Mouse (Mus musculus) cerebellum, adult 2 months (tissue): ENCODE results near the gene Ptbp1. TPM values are rescaled to one million over a fixed set of nuclear protein-coding genes. Genes with fewer than 3 reads are reported as not detected.
A peak's percentile ranks its signal among the peaks of the same experiment; 100 is the strongest.

ENCODE experiments used
- DNase-seq, 2 experiments: peaks; one replicate each; pipeline ENCODE4 v3.0.0; 2021
- H3K27ac ChIP-seq: fragments of 200-500 bp; 2 replicates; pipeline ENCODE4 v1.5.1; 2012; ENCODE audit warnings: low read length, control low read depth, inconsistent platforms; ENCODE audit not compliant: insufficient read depth
- H3K27me3 ChIP-seq: fragments of 200-500 bp; 2 replicates; pipeline ENCODE4 v1.6.1; 2012; ENCODE audit warnings: inconsistent platforms, mild to moderate bottlenecking, low read length, moderate library complexity; ENCODE audit not compliant: control insufficient read depth, insufficient read depth
- H3K4me1 ChIP-seq: fragments of 200-500 bp; 2 replicates; pipeline ENCODE4 v1.6.1; 2011; ENCODE audit warnings: low read length; ENCODE audit not compliant: control insufficient read depth, insufficient read depth
- H3K4me3 ChIP-seq: fragments of 200-500 bp; replicated peaks from 2 replicates; pipeline ENCODE3; 2011; ENCODE audit warnings: mild to moderate bottlenecking, low read depth, low read length, control low read depth; ENCODE audit not compliant: insufficient read depth
- CTCF ChIP-seq: fragments of 200-500 bp; IDR thresholded peaks from 2 replicates; pipeline ENCODE4 v1.5.1; 2011; ENCODE audit warnings: low read depth, mild to moderate bottlenecking, control low read depth, low read length, moderate library complexity, borderline replicate concordance; ENCODE audit not compliant: insufficient read depth
- POLR2A ChIP-seq: fragments of 200-500 bp; IDR thresholded peaks from 2 replicates; pipeline ENCODE4 v1.6.1; 2011; ENCODE audit warnings: low read length, control low read depth, borderline replicate concordance; ENCODE audit not compliant: insufficient read depth
- WGBS: fragments of 180-500 bp; shearing (Covaris S2); methylation state at CpG from one replicate; pipeline ENCODE4 v1.1.7; 2018; 5-methylcytosine and 5-hydroxymethylcytosine counted together
- polyA plus RNA-seq: library from polyadenylated mRNA; depleted of rRNA; stranded (reverse); fragments of >200 nt; gene quantifications from 2 replicates; pipeline ENCODE4 v1.2.3, GENCODE M21; 2012; rRNA removed

Ptbp1 gene
- polyA plus RNA-seq, 1 experiment: 64.2 TPM

- WGBS: 1% methylated on average over 52 of the region's 52 CpGs
- H3K27ac ChIP-seq: peak within 1 kb of the TSS; percentile 93
Measured at GRCm38 (mm10) chr10:79908167-79909091, 54.2 kb downstream of the Ptbp1 start, which contains the start of gene Med16. Gene Med16 (minus strand): TSS chr10:79908923.

DNA sequence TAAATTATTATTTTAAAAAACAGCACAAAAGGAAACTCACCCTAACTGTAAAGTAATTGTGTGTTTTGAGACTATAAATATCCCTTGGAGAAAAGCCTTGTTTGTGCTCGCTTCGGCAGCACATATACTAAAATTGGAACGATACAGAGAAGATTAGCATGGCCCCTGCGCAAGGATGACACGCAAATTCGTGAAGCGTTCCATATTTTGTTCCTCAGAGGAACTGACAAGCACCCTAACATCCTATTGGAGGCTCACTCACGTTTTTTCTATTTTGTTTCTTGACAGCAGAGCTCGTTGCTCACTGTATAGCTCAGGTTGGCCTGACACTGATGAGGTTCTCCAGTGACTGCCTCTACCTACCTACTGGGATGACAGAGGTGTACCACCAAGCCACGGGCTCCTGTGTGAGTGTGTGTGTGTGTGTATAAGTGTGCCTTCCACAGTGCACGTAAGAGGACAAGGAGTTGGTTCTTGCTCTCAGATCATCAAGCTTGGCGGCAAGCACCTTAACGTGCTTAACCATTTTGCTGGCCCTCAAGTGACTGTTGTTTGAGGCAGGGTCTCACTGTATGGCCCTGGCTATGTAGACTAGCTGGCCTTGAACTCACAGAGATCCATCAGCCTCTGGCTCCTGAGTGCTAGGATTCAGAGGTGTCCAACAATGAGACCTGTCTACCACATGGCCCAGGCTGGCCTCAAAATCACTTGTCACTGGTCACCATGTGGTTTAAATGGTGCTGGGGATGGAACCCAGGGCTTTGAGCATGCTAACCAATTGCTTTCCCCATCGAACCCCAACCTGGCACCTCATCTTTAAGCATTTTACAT is 55.1 kb downstream of the Ptbp1 start:
- H3K4me3 ChIP-seq: peak overlapping the region; percentile 78
- H3K4me1 ChIP-seq: peaks cover 14% of the 10 kb centered on the region
- TF ChIP-seq POLR2A (0 out of 2 replicates have a peak, but pooled peaks have one; percentile 16), CTCF (no peak)
- H3K27ac ChIP-seq: peak overlapping the region; percentile 82
- DNase-seq: peak; percentile 62 to 73
- no peaks in the 10 kb centered on the region for H3K27me3 ChIP-seq
- 18% methylated on average over 14 of the region's 14 CpGs for WGBS

More at GRCm38 (mm10) chr10:79908167-79909091, 54.2 kb downstream of the Ptbp1 start, which contains the start of gene Med16:
- Histone ChIP-seq H3K27me3 (no peaks in the 10 kb centered on the region), H3K4me1 (peaks cover 8% of the 10 kb centered on the region), H3K4me3 (peak within 1 kb of the TSS; percentile 78)
- peak; percentile 94 to 98 for DNase-seq
- peak; percentile 47; the same call in 1 of the 2 replicates for TF ChIP-seq POLR2A
- no peak for TF ChIP-seq CTCF

- no peak for TF ChIP-seq CTCF
- no peak for TF ChIP-seq POLR2A
- 99% methylated on average over 4 of the region's 4 CpGs for WGBS
- H3K27me3 ChIP-seq: no peaks in the 10 kb centered on the region
- H3K4me1 ChIP-seq: peaks cover 21% of the 10 kb centered on the region
- H3K4me3 ChIP-seq: no peak within 1 kb of the TSS
- H3K27ac ChIP-seq: no peak within 1 kb of the TSS; the same call in 1 of the 2 replicates
- no peak for DNase-seq
Measured at GRCm38 (mm10) chr10:79910556-79910955, 56.3 kb downstream of the Ptbp1 start, which contains the start of gene Gm26602. Gene Gm26602 (plus strand): TSS chr10:79910856.

GRCm38 (mm10) chr10:79912412-79912811 is 58.2 kb downstream of the Ptbp1 start:
- no peak for DNase-seq

More at GRCm38 (mm10) chr10:79912412-79912811, 58.2 kb downstream of the Ptbp1 start:
- WGBS: 83% methylated on average over 20 of the region's 20 CpGs
- H3K4me1 ChIP-seq: peaks cover 22% of the 10 kb centered on the region
- H3K4me3 ChIP-seq: no peak overlapping the region
- TF ChIP-seq POLR2A: no peak
- TF ChIP-seq CTCF: no peak
- H3K27me3 ChIP-seq: no peaks in the 10 kb centered on the region
- H3K27ac ChIP-seq: no peak overlapping the region

Other genes with a start within 250 kb of the Ptbp1 start
- 3.1 and 3.2 TPM in 2 replicates for gene C2cd4c, start 240.4 kb upstream of the Ptbp1 start, polyA plus RNA-seq
- 30.2 and 31.2 TPM in 2 replicates for gene Shc2, start 216.5 kb upstream of the Ptbp1 start, polyA plus RNA-seq
- gene Odf3l2, start 208.7 kb upstream of the Ptbp1 start, polyA plus RNA-seq: not detected in 2 replicates
- not detected in 2 replicates for gene Madcam1, start 189.9 kb upstream of the Ptbp1 start, polyA plus RNA-seq
- gene Tpgs1, start 185.1 kb upstream of the Ptbp1 start, polyA plus RNA-seq: 93.3 and 95.4 TPM in 2 replicates
- 93.9 and 106 TPM in 2 replicates for gene Cdc34, start 172.2 kb upstream of the Ptbp1 start, polyA plus RNA-seq
- 2.3 and 2.8 TPM in 2 replicates for gene Gzmm, start 165.4 kb upstream of the Ptbp1 start, polyA plus RNA-seq
- 1,261 and 1,264 TPM in 2 replicates for gene Bsg, start 149.9 kb upstream of the Ptbp1 start, polyA plus RNA-seq
- gene Hcn2, start 137.8 kb upstream of the Ptbp1 start, polyA plus RNA-seq: 227 and 270 TPM in 2 replicates
- 74.7 and 80.4 TPM in 2 replicates for gene Polrmt, start 107.8 kb upstream of the Ptbp1 start, polyA plus RNA-seq
- 10.6 and 11.1 TPM in 2 replicates for gene Fgf22, start 99.4 kb upstream of the Ptbp1 start, polyA plus RNA-seq
- gene Rnf126, start 87.5 kb upstream of the Ptbp1 start, polyA plus RNA-seq: 126 and 127 TPM in 2 replicates
- gene Fstl3, start 77.2 kb upstream of the Ptbp1 start, polyA plus RNA-seq: 2.2 and 2.5 TPM in 2 replicates
- gene Prss57, start 63.5 kb upstream of the Ptbp1 start, polyA plus RNA-seq: 0.16 and 0.19 TPM in 2 replicates
- gene Palm, start 60.9 kb upstream of the Ptbp1 start, polyA plus RNA-seq: 140 and 143 TPM in 2 replicates
- gene Misp, start 33.4 kb upstream of the Ptbp1 start, polyA plus RNA-seq: 0.29 and 0.41 TPM in 2 replicates
- 2.4 and 2.5 TPM in 2 replicates for gene Prtn3, start 20.0 kb downstream of the Ptbp1 start, polyA plus RNA-seq
- gene Plppr3, start 20.2 kb downstream of the Ptbp1 start, polyA plus RNA-seq: 46.0 and 49.3 TPM in 2 replicates
- 0.15 TPM in 1 of 2 replicates, not detected in the other for gene Elane, start 31.8 kb downstream of the Ptbp1 start, polyA plus RNA-seq
- gene Cfd, start 36.4 kb downstream of the Ptbp1 start, polyA plus RNA-seq: 0.29 and 0.41 TPM in 2 replicates
- gene Med16, start 54.5 kb downstream of the Ptbp1 start, polyA plus RNA-seq: 46.5 and 47.4 TPM in 2 replicates
- not detected in 2 replicates for gene Gm26602, start 56.4 kb downstream of the Ptbp1 start, polyA plus RNA-seq
- 12.1 and 12.8 TPM in 2 replicates for gene Kiss1r, start 62.5 kb downstream of the Ptbp1 start, polyA plus RNA-seq
- 156 and 162 TPM in 2 replicates for gene R3hdm4, start 66.8 kb downstream of the Ptbp1 start, polyA plus RNA-seq
- gene Arid3a, start 72.6 kb downstream of the Ptbp1 start, polyA plus RNA-seq: 4.7 TPM in 2 replicates
- 56.2 and 57.4 TPM in 2 replicates for gene Wdr18, start 105.7 kb downstream of the Ptbp1 start, polyA plus RNA-seq
- 5.5 and 5.9 TPM in 2 replicates for gene Grin3b, start 116.3 kb downstream of the Ptbp1 start, polyA plus RNA-seq
- 191 and 204 TPM in 2 replicates for gene Tmem259, start 129.9 kb downstream of the Ptbp1 start, polyA plus RNA-seq
- 8.2 and 9.3 TPM in 2 replicates for gene Cnn2, start 134.2 kb downstream of the Ptbp1 start, polyA plus RNA-seq
- 31.1 and 32.4 TPM in 2 replicates for gene Abca7, start 142.1 kb downstream of the Ptbp1 start, polyA plus RNA-seq
- gene Arhgap45, start 162.2 kb downstream of the Ptbp1 start, polyA plus RNA-seq: 2.2 and 2.7 TPM in 2 replicates
- 224 and 231 TPM in 2 replicates for gene Polr2e, start 185.4 kb downstream of the Ptbp1 start, polyA plus RNA-seq
- gene Gpx4, start 192.7 kb downstream of the Ptbp1 start, polyA plus RNA-seq: 888 and 964 TPM in 2 replicates